Mouse (Mus musculus) G1E (cell line): ENCODE measurements around the gene Sptssa. TPM values are rescaled to one million over a fixed set of nuclear protein-coding genes. Genes with fewer than 3 reads are reported as not detected.

Experiments used
- ATAC-seq: 2 replicates; pipeline ENCODE4 v1.8.0; 2016; ENCODE audit warnings: mild to moderate bottlenecking; ENCODE audit not compliant: insufficient number of reproducible peaks, poor library complexity, low FRiP score, severe bottlenecking; ENCODE audit errors: extremely low read depth
- DNase-seq: peaks from one replicate; pipeline ENCODE4 v3.0.0; 2012; ENCODE audit warnings: low spot score
- H3K27me3 ChIP-seq: 2 replicates; pipeline ENCODE4 v1.6.1; 2012; ENCODE audit warnings: mild to moderate bottlenecking, low read length, inconsistent platforms; ENCODE audit not compliant: insufficient read depth
- H3K36me3 ChIP-seq: replicated peaks from 2 replicates; pipeline ENCODE3; 2012; ENCODE audit warnings: mild to moderate bottlenecking, inconsistent platforms
- H3K4me1 ChIP-seq: 2 replicates; pipeline ENCODE4 v1.6.1; 2012; ENCODE audit warnings: low read depth, low read length, inconsistent platforms, mixed read lengths; ENCODE audit not compliant: insufficient read depth
- H3K4me3 ChIP-seq: 2 replicates; pipeline ENCODE4 v1.5.1; 2012; ENCODE audit warnings: low read depth, mild to moderate bottlenecking, inconsistent platforms, low read length, moderate library complexity, mixed read lengths
- H3K9me3 ChIP-seq: replicated peaks from 2 replicates; pipeline ENCODE4 v1.6.1; 2012; ENCODE audit warnings: inconsistent platforms
- CTCF ChIP-seq: IDR thresholded peaks from 2 replicates; pipeline ENCODE4 v1.5.1; 2012; ENCODE audit warnings: low read depth, low read length, inconsistent platforms, mixed read lengths
- GATA1 ChIP-seq: IDR thresholded peaks from 2 replicates; pipeline ENCODE4 v1.6.1; 2012; ENCODE audit warnings: borderline replicate concordance, low read length, inconsistent platforms, mixed read lengths
- GATA2 ChIP-seq: IDR thresholded peaks from 2 replicates; pipeline ENCODE4 v1.6.1; 2012; ENCODE audit warnings: low read depth, low read length, inconsistent platforms, borderline replicate concordance
- POLR2AphosphoS5 ChIP-seq: IDR thresholded peaks from 2 replicates; pipeline ENCODE4 v1.6.1; 2012; ENCODE audit warnings: low read depth, low read length, inconsistent platforms; ENCODE audit not compliant: insufficient replicate concordance
- TAL1 ChIP-seq: conservative IDR thresholded peaks from 2 replicates; pipeline ENCODE4 v1.6.1; 2012; ENCODE audit warnings: low read depth, low read length, inconsistent platforms, mixed read lengths
- polyA plus RNA-seq: library from polyadenylated mRNA; stranded (reverse); fragments of >175 nt; gene quantifications from 2 replicates; pipeline ENCODE4 v1.2.3, GENCODE M21; 2012
- total RNA-seq, 2 experiments: library from RNA; stranded (forward) in 1 of 2; stranded (reverse) in 1 of 2; fragments of 200-1000 nt in 1 of 2; fragments of >200 nt in 1 of 2; fragmentation: Nextera tagmentation in 1 of 2; gene quantifications; 2 replicates each; pipeline ENCODE4 v1.2.3; 2014 to 2017

Gene Sptssa
- total RNA-seq (2014; fragmentation: Nextera tagmentation) = 50.6 and 51.8 TPM in 2 replicates
- total RNA-seq (2017) = 288 and 294 TPM in 2 replicates
- 20.1 and 24.3 TPM in 2 replicates for polyA plus RNA-seq

GRCm38 (mm10) chr12:54656396-54657171 is at the start of gene Sptssa:
Sptssa (minus strand) TSS chr12:54656573.
- peak; percentile 85 for ATAC-seq
- no peaks in the 10 kb centered on the region for H3K27me3 ChIP-seq
- TF ChIP-seq GATA1 (no peak), CTCF (no peak), TAL1 (no peak), GATA2 (no peak), POLR2AphosphoS5 (0 out of 2 replicates have a peak, but pooled peaks have one; percentile 58)
- H3K4me1 ChIP-seq = peaks cover 50% of the 10 kb centered on the region
- peak within 1 kb of the TSS; percentile 82 for H3K4me3 ChIP-seq
- DNase-seq = peak; percentile 100
- H3K36me3 ChIP-seq = peaks cover 18% of the 10 kb centered on the region
- no peaks in the 10 kb centered on the region for H3K9me3 ChIP-seq

GRCm38 (mm10) chr12:54699394-54699793 is 43.0 kb upstream of the Sptssa start:
- DNase-seq (no peak), ATAC-seq (no peak)
- H3K4me1 ChIP-seq = peaks cover 37% of the 10 kb centered on the region
- H3K9me3 ChIP-seq = no peaks in the 10 kb centered on the region
- no peaks in the 10 kb centered on the region for H3K36me3 ChIP-seq
- TF ChIP-seq TAL1 = no peak
- TF ChIP-seq GATA2 = no peak
- TF ChIP-seq GATA1 = no peak
- TF ChIP-seq CTCF = no peak
- TF ChIP-seq POLR2AphosphoS5 = no peak
- peaks cover 8% of the 10 kb centered on the region for H3K27me3 ChIP-seq
- no peak overlapping the region for H3K4me3 ChIP-seq

GRCm38 (mm10) chr12:54697791-54698250 is 41.4 kb upstream of the Sptssa start:
- H3K4me3 ChIP-seq = no peak overlapping the region; the same call in 1 of the 2 replicates
- H3K27me3 ChIP-seq = peaks cover 2% of the 10 kb centered on the region
- DNase-seq (no peak), ATAC-seq (0 out of 2 replicates have a peak, but pooled peaks have one; percentile 0)
- TF ChIP-seq GATA2 (no peak), POLR2AphosphoS5 (peak; percentile 93; the same call in 1 of the 2 replicates)
- peaks cover 50% of the 10 kb centered on the region for H3K4me1 ChIP-seq
- peaks cover 7% of the 10 kb centered on the region for H3K36me3 ChIP-seq
- H3K9me3 ChIP-seq = no peaks in the 10 kb centered on the region

- Histone ChIP-seq H3K36me3 (peaks cover 14% of the 10 kb centered on the region), H3K4me3 (no peak overlapping the region), H3K9me3 (no peaks in the 10 kb centered on the region), H3K4me1 (peaks cover 55% of the 10 kb centered on the region), H3K27me3 (no peaks in the 10 kb centered on the region; the same call in 1 of the 2 replicates)
- TF ChIP-seq POLR2AphosphoS5 (peak; percentile 98), TAL1 (no peak)
- ATAC-seq = peak; percentile 50
- peak; percentile 19 for DNase-seq
Measured at GRCm38 (mm10) chr12:54697003-54697597, 40.7 kb upstream of the Sptssa start.

- H3K27me3 ChIP-seq = no peaks in the 10 kb centered on the region; the same call in 1 of the 2 replicates
- TF ChIP-seq POLR2AphosphoS5 = peak; percentile 100
- no peak for TF ChIP-seq TAL1
- peak; percentile 46 for ATAC-seq
Measured at GRCm38 (mm10) chr12:54696242-54697002, 40.0 kb upstream of the Sptssa start.

More at GRCm38 (mm10) chr12:54696242-54697002, 40.0 kb upstream of the Sptssa start:
- DNase-seq = peak; percentile 64
- H3K4me3 ChIP-seq = peak overlapping the region; percentile 86
- no peaks in the 10 kb centered on the region for H3K9me3 ChIP-seq
- peaks cover 56% of the 10 kb centered on the region for H3K4me1 ChIP-seq
- peaks cover 21% of the 10 kb centered on the region for H3K36me3 ChIP-seq
